ENCODE assay signal across 7 mouse cellular contexts in genomic region chr10:9899086-9899485, GRCm38 (mm10). TPM values are rescaled to one million over a fixed set of nuclear protein-coding genes. Genes with fewer than 3 reads are reported as not detected.
A peak's percentile ranks its signal among the peaks of the same experiment; 100 is the strongest.
DNase-seq lines count a peak whose midpoint lies in the region; ATAC-seq and TF ChIP-seq lines count a peak whose summit lies in the region.

No protein-coding gene starts in this region.

- DNase-seq in lung, postnatal 0 days (ENCODE audit: low spot score), result peak; percentile 6
- no peak for DNase-seq in lung, adult 18-20 months
- DNase-seq in forebrain, embryonic 11.5 days (ENCODE audit: low spot score), result no peak
- no peak for DNase-seq in left cerebral cortex, adult 18-20 months (ENCODE audit: low spot score in 2 of 2)
- no peak for DNase-seq in right cerebral cortex, postnatal 36 days (ENCODE audit: low spot score in 2 of 2)

- no peak for ATAC-seq in lung, postnatal 0 days
- no peak for ATAC-seq in forebrain, embryonic 11.5 days (replicated peaks; ENCODE audit: low FRiP score)
- ATAC-seq in limb, embryonic 15.5 days (ENCODE audit: insufficient number of reproducible peaks, low FRiP score, low TSS enrichment, low read depth), result no peak
- ATAC-seq in stomach, embryonic 15.5 days (ENCODE audit: insufficient read depth, low FRiP score, low read depth), result no peak

- no peak overlapping the region for H3K27ac ChIP-seq in lung, postnatal 0 days (ENCODE audit: low read length)
- no peak overlapping the region for H3K27ac ChIP-seq in forebrain, embryonic 11.5 days (ENCODE audit: low read depth, low read length)
- H3K27ac ChIP-seq in limb, embryonic 15.5 days, result no peak overlapping the region
- H3K27ac ChIP-seq in stomach, embryonic 15.5 days, result no peak overlapping the region

- H3K9me3 ChIP-seq in lung, postnatal 0 days (ENCODE audit: low read length), result no peaks in the 10 kb centered on the region
- no peaks in the 10 kb centered on the region for H3K9me3 ChIP-seq in forebrain, embryonic 11.5 days (ENCODE audit: control insufficient read depth, low read length)
- H3K9me3 ChIP-seq in limb, embryonic 15.5 days, result no peaks in the 10 kb centered on the region
- H3K9me3 ChIP-seq in stomach, embryonic 15.5 days, result no peaks in the 10 kb centered on the region

- peaks cover 5% of the 10 kb centered on the region; the same call in 1 of the 2 replicates for H3K4me1 ChIP-seq in lung, postnatal 0 days (ENCODE audit: insufficient read depth, low read depth, low read length)
- H3K4me1 ChIP-seq in forebrain, embryonic 11.5 days (replicated peaks; ENCODE audit: control insufficient read depth, insufficient read depth, low read length), result peaks cover 5% of the 10 kb centered on the region; the same call in 1 of the 2 replicates
- peaks cover 12% of the 10 kb centered on the region; the same call in 1 of the 2 replicates for H3K4me1 ChIP-seq in limb, embryonic 15.5 days
- H3K4me1 ChIP-seq in stomach, embryonic 15.5 days, result 0 out of 2 replicates have a peak, but pooled peaks cover 5% of the 10 kb centered on the region

- no peak for TF ChIP-seq CTCF in lung, postnatal 0 days (IDR thresholded peaks at IDR 0.05)

- no peaks in the 10 kb centered on the region for H3K36me3 ChIP-seq in lung, postnatal 0 days (ENCODE audit: insufficient read depth, low read length)
- H3K36me3 ChIP-seq in forebrain, embryonic 11.5 days (ENCODE audit: control insufficient read depth, insufficient read depth, low read length), result no peaks in the 10 kb centered on the region
- H3K36me3 ChIP-seq in limb, embryonic 15.5 days, result no peaks in the 10 kb centered on the region
- H3K36me3 ChIP-seq in stomach, embryonic 15.5 days, result no peaks in the 10 kb centered on the region

- 10% methylated on average over 7 of the region's 7 CpGs for WGBS in lung, postnatal 0 days
- 4% methylated on average over 7 of the region's 7 CpGs for WGBS in forebrain, embryonic 11.5 days
- 13% methylated on average over 7 of the region's 7 CpGs for WGBS in limb, embryonic 15.5 days
- WGBS in stomach, embryonic 15.5 days, result 13% methylated on average over 7 of the region's 7 CpGs

- no peak for TF ChIP-seq EP300 in lung, postnatal 0 days (IDR thresholded peaks at IDR 0.05)

- peak overlapping the region; percentile 98 for H3K4me2 ChIP-seq in lung, postnatal 0 days (replicated peaks; ENCODE audit: low read depth, low read length)
- peak overlapping the region; percentile 94 for H3K4me2 ChIP-seq in forebrain, embryonic 11.5 days (ENCODE audit: low read depth, low read length, severe bottlenecking)
- H3K4me2 ChIP-seq in limb, embryonic 15.5 days, result peak overlapping the region; percentile 96
- peak overlapping the region; percentile 97 for H3K4me2 ChIP-seq in stomach, embryonic 15.5 days

- no peak overlapping the region; the same call in 1 of the 2 replicates for H3K4me3 ChIP-seq in lung, postnatal 0 days (ENCODE audit: low read depth, low read length)
- H3K4me3 ChIP-seq in forebrain, embryonic 11.5 days (ENCODE audit: low read depth, low read length), result peak overlapping the region; percentile 82
- H3K4me3 ChIP-seq in limb, embryonic 15.5 days, result peak overlapping the region; percentile 92
- H3K4me3 ChIP-seq in stomach, embryonic 15.5 days (replicated peaks), result peak overlapping the region; percentile 88

- no peak overlapping the region for H3K9ac ChIP-seq in lung, postnatal 0 days (replicated peaks; ENCODE audit: low read depth)
- no peak overlapping the region for H3K9ac ChIP-seq in forebrain, embryonic 11.5 days (ENCODE audit: low read length)
- H3K9ac ChIP-seq in limb, embryonic 15.5 days, result no peak overlapping the region
- no peak overlapping the region for H3K9ac ChIP-seq in stomach, embryonic 15.5 days

- no peaks in the 10 kb centered on the region for H3K27me3 ChIP-seq in lung, postnatal 0 days (replicated peaks; ENCODE audit: insufficient read depth, low read length)
- no peaks in the 10 kb centered on the region for H3K27me3 ChIP-seq in forebrain, embryonic 11.5 days (ENCODE audit: control insufficient read depth, insufficient read depth, low read length)
- H3K27me3 ChIP-seq in limb, embryonic 15.5 days, result no peaks in the 10 kb centered on the region
- no peaks in the 10 kb centered on the region for H3K27me3 ChIP-seq in stomach, embryonic 15.5 days (replicated peaks)

RNA-seq across cellular contexts. Expression of gene Stxbp5, which starts 1.8 kb away (rescaled TPM):
- polyA plus RNA-seq in lung, postnatal 0 days (2015; fragmentation: Nextera tagmentation; extraction: Ambion mirVana), result 3.0 and 3.1 TPM in 2 replicates
- 5.8 and 7.1 TPM in 2 replicates for polyA plus RNA-seq in forebrain, embryonic 11.5 days (2014; fragmentation: Nextera tagmentation; extraction: Ambion mirVana)
- polyA plus RNA-seq in limb, embryonic 15.5 days (2015; fragmentation: Nextera tagmentation; extraction: Ambion mirVana), result 4.8 and 5.5 TPM in 2 replicates
- polyA plus RNA-seq in stomach, embryonic 15.5 days (2015; fragmentation: Nextera tagmentation; extraction: Ambion mirVana), result 6.3 TPM in 2 replicates
- 100 to 1,000 TPM in 1 of 2 experiments, 10 to 100 TPM in 1; 97.0 to 107 TPM for total RNA-seq in left cerebral cortex, adult 18-20 months (2021)
